Mouse (Mus musculus): Measurements from ENCODE around the gene Nr3c2. TPM values are rescaled to one million over a fixed set of nuclear protein-coding genes. Genes with fewer than 3 reads are reported as not detected.

Nr3c2 gene
- polyA plus RNA-seq, 1 experiment from 2014 or later: 4.9 TPM

GRCm38 (mm10) chr8:77102879-77103278 is 203.6 kb downstream of the Nr3c2 start:
- no peaks in the 10 kb centered on the region for H3K27me3 ChIP-seq
- no peak overlapping the region for H3K4me3 ChIP-seq
- H3K4me2 ChIP-seq: no peak overlapping the region
- no peaks in the 10 kb centered on the region for H3K9me3 ChIP-seq
- no peaks in the 10 kb centered on the region for H3K4me1 ChIP-seq (replicated peaks)
- ATAC-seq (ENCODE audit: low read depth): no peak
- no peak overlapping the region for H3K27ac ChIP-seq (replicated peaks)
- no peak overlapping the region for H3K9ac ChIP-seq
- H3K36me3 ChIP-seq: no peaks in the 10 kb centered on the region
- 95% methylated on average over 7 of the region's 7 CpGs for WGBS

GRCm38 (mm10) chr8:77112719-77113118 is 213.5 kb downstream of the Nr3c2 start:
- H3K9ac ChIP-seq: no peak overlapping the region
- H3K4me1 ChIP-seq (replicated peaks): no peaks in the 10 kb centered on the region
- no peaks in the 10 kb centered on the region for H3K36me3 ChIP-seq
- H3K27me3 ChIP-seq: no peaks in the 10 kb centered on the region
- H3K4me2 ChIP-seq: no peak overlapping the region
- H3K9me3 ChIP-seq: no peaks in the 10 kb centered on the region
- WGBS: 92% methylated on average over 2 of the region's 2 CpGs
- H3K27ac ChIP-seq (replicated peaks): no peak overlapping the region
- no peak for ATAC-seq (ENCODE audit: low read depth)
- no peak overlapping the region for H3K4me3 ChIP-seq

- WGBS: 89% methylated on average over 10 of the region's 10 CpGs
- no peaks in the 10 kb centered on the region for H3K4me1 ChIP-seq (replicated peaks)
- H3K9me3 ChIP-seq: no peaks in the 10 kb centered on the region
- H3K27me3 ChIP-seq: no peaks in the 10 kb centered on the region
- H3K4me3 ChIP-seq: no peak overlapping the region
- no peak overlapping the region for H3K4me2 ChIP-seq
- ATAC-seq (ENCODE audit: low read depth): no peak
- H3K9ac ChIP-seq: no peak overlapping the region
- no peak overlapping the region for H3K27ac ChIP-seq (replicated peaks)
- no peaks in the 10 kb centered on the region for H3K36me3 ChIP-seq
Measured at GRCm38 (mm10) chr8:77114769-77115168, 215.5 kb downstream of the Nr3c2 start.

- no peaks in the 10 kb centered on the region for H3K27me3 ChIP-seq
- no peaks in the 10 kb centered on the region for H3K9me3 ChIP-seq
- H3K9ac ChIP-seq: no peak overlapping the region
- no peak overlapping the region for H3K4me2 ChIP-seq
- 83% methylated on average over 7 of the region's 7 CpGs for WGBS
- H3K4me3 ChIP-seq: no peak overlapping the region
- H3K27ac ChIP-seq (replicated peaks): no peak overlapping the region
- H3K4me1 ChIP-seq (replicated peaks): no peaks in the 10 kb centered on the region
- no peak for ATAC-seq (ENCODE audit: low read depth)
- H3K36me3 ChIP-seq: no peaks in the 10 kb centered on the region
Measured at GRCm38 (mm10) chr8:77116419-77117079, 217.3 kb downstream of the Nr3c2 start.

- no peaks in the 10 kb centered on the region for H3K9me3 ChIP-seq
- H3K27me3 ChIP-seq: no peaks in the 10 kb centered on the region
- H3K9ac ChIP-seq: no peak overlapping the region
- H3K27ac ChIP-seq (replicated peaks): no peak overlapping the region
- no peaks in the 10 kb centered on the region for H3K36me3 ChIP-seq
- H3K4me3 ChIP-seq: no peak overlapping the region
- 69% methylated on average over 10 of the region's 10 CpGs for WGBS
- H3K4me1 ChIP-seq (replicated peaks): no peaks in the 10 kb centered on the region
- ATAC-seq (ENCODE audit: low read depth): no peak
- no peak overlapping the region for H3K4me2 ChIP-seq
Measured at GRCm38 (mm10) chr8:77120810-77121570, 221.7 kb downstream of the Nr3c2 start.

- no peaks in the 10 kb centered on the region for H3K36me3 ChIP-seq
- no peaks in the 10 kb centered on the region for H3K9me3 ChIP-seq
- H3K27ac ChIP-seq (replicated peaks): no peak overlapping the region
- H3K27me3 ChIP-seq: no peaks in the 10 kb centered on the region
- 66% methylated on average over 1 of the region's 1 CpGs for WGBS
- H3K4me1 ChIP-seq (replicated peaks): no peaks in the 10 kb centered on the region
- H3K4me2 ChIP-seq: no peak overlapping the region
- no peak overlapping the region for H3K4me3 ChIP-seq
- no peak for ATAC-seq (ENCODE audit: low read depth)
- H3K9ac ChIP-seq: no peak overlapping the region
Measured at GRCm38 (mm10) chr8:77121571-77121890, 222.3 kb downstream of the Nr3c2 start.

GRCm38 (mm10) chr8:77122300-77122699 is 223.1 kb downstream of the Nr3c2 start:
- Histone ChIP-seq H3K4me2 (no peak overlapping the region), H3K9ac (no peak overlapping the region), H3K36me3 (no peaks in the 10 kb centered on the region), H3K4me3 (no peak overlapping the region), H3K27me3 (no peaks in the 10 kb centered on the region), H3K27ac (replicated peaks) (no peak overlapping the region), H3K9me3 (no peaks in the 10 kb centered on the region), H3K4me1 (replicated peaks) (no peaks in the 10 kb centered on the region)
- WGBS: 86% methylated on average over 5 of the region's 5 CpGs
- ATAC-seq (ENCODE audit: low read depth): no peak

GRCm38 (mm10) chr8:77125777-77126176 is 226.5 kb downstream of the Nr3c2 start:
- H3K36me3 ChIP-seq: no peaks in the 10 kb centered on the region
- no peak overlapping the region for H3K4me2 ChIP-seq
- 89% methylated on average over 7 of the region's 7 CpGs for WGBS
- no peaks in the 10 kb centered on the region for H3K27me3 ChIP-seq
- H3K4me1 ChIP-seq (replicated peaks): no peaks in the 10 kb centered on the region
- H3K27ac ChIP-seq (replicated peaks): no peak overlapping the region
- no peak for ATAC-seq (ENCODE audit: low read depth)
- no peak overlapping the region for H3K4me3 ChIP-seq
- H3K9me3 ChIP-seq: no peaks in the 10 kb centered on the region
- no peak overlapping the region for H3K9ac ChIP-seq

GRCm38 (mm10) chr8:77128006-77128405 is 228.8 kb downstream of the Nr3c2 start:
- Histone ChIP-seq H3K9ac (no peak overlapping the region), H3K27ac (replicated peaks) (no peak overlapping the region), H3K36me3 (no peaks in the 10 kb centered on the region), H3K9me3 (no peaks in the 10 kb centered on the region), H3K27me3 (no peaks in the 10 kb centered on the region), H3K4me1 (replicated peaks) (no peaks in the 10 kb centered on the region), H3K4me3 (no peak overlapping the region), H3K4me2 (no peak overlapping the region)
- no peak for ATAC-seq (ENCODE audit: low read depth)
- WGBS: 90% methylated on average over 4 of the region's 4 CpGs

- Histone ChIP-seq H3K27ac (replicated peaks) (no peak overlapping the region), H3K36me3 (no peaks in the 10 kb centered on the region), H3K4me1 (replicated peaks) (no peaks in the 10 kb centered on the region), H3K9me3 (0 out of 2 replicates have a peak, but pooled peaks cover 4% of the 10 kb centered on the region), H3K27me3 (no peaks in the 10 kb centered on the region), H3K4me3 (no peak overlapping the region), H3K9ac (no peak overlapping the region), H3K4me2 (no peak overlapping the region)
- WGBS: 54% methylated on average over 11 of the region's 11 CpGs
- ATAC-seq (ENCODE audit: low read depth): no peak
Measured at GRCm38 (mm10) chr8:77132903-77133637, 233.8 kb downstream of the Nr3c2 start.

- WGBS: 60% methylated on average over 7 of the region's 7 CpGs
- no peak for ATAC-seq (ENCODE audit: low read depth)
Measured at GRCm38 (mm10) chr8:77133797-77134385, 234.6 kb downstream of the Nr3c2 start.

GRCm38 (mm10) chr8:77145285-77145684 is 246.0 kb downstream of the Nr3c2 start:
- H3K9ac ChIP-seq: no peak overlapping the region
- no peaks in the 10 kb centered on the region for H3K27me3 ChIP-seq
- 89% methylated on average over 3 of the region's 3 CpGs for WGBS
- no peaks in the 10 kb centered on the region for H3K9me3 ChIP-seq
- no peaks in the 10 kb centered on the region for H3K4me1 ChIP-seq (replicated peaks)
- ATAC-seq (ENCODE audit: low read depth): no peak
- H3K27ac ChIP-seq (replicated peaks): no peak overlapping the region
- H3K4me2 ChIP-seq: no peak overlapping the region
- no peaks in the 10 kb centered on the region for H3K36me3 ChIP-seq
- H3K4me3 ChIP-seq: no peak overlapping the region

More at GRCm38 (mm10) chr8:77133797-77134385, 234.6 kb downstream of the Nr3c2 start:
- Histone ChIP-seq H3K4me2 (no peak overlapping the region), H3K4me1 (replicated peaks) (no peaks in the 10 kb centered on the region), H3K36me3 (no peaks in the 10 kb centered on the region), H3K4me3 (no peak overlapping the region), H3K27ac (replicated peaks) (no peak overlapping the region), H3K9me3 (0 out of 2 replicates have a peak, but pooled peaks cover 4% of the 10 kb centered on the region), H3K27me3 (no peaks in the 10 kb centered on the region), H3K9ac (no peak overlapping the region)
